Mouse (Mus musculus): ENCODE measurements around the gene Impg1. TPM values are rescaled to one million over a fixed set of nuclear protein-coding genes. Genes with fewer than 3 reads are reported as not detected.
A peak's percentile ranks its signal among the peaks of the same experiment; 100 is the strongest.

Gene Impg1
- total RNA-seq (2012; rRNA removed) (not detected in 2 replicates), polyA plus RNA-seq (2012; ENCODE audit: insufficient read depth in 1 of 2, insufficient read length in 2 of 2, low read depth in 1 of 2, low replicate concordance in 2 of 2, missing spikeins in 1 of 2) (not detected)

DNA sequence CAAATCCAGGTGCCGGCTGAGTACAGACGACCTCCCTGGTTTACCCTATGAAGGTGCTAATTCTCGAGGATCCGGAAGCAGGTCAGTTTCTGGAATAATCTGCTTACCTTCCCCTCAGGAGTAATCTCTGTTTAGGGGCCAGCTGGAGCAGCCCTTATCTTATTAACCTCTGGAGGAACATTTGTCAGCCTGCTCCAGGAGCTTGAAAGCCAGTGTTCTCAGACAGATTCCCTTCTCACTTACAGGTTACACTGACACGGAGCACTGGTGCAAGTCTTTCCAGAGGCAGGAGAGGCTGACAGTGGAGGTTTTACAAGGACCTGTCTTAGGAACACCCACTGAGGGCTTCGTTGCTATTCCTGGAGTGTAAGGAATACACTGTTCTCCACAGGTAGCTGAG lies at the start of gene Impg1:
Gene Impg1 (minus strand): TSS at position 101 of the 400 bp plus-strand sequence.
- no peaks in the 10 kb centered on the region for H3K36me3 ChIP-seq (ENCODE audit: control insufficient read depth in 1 of 2, insufficient read depth in 2 of 2, low read length in 2 of 2)
- H3K4me1 ChIP-seq (ENCODE audit: control insufficient read depth in 1 of 2, insufficient read depth in 2 of 2, low read length in 2 of 2): no peaks in the 10 kb centered on the region
- DNase-seq (ENCODE audit: low read depth, low spot score): no peak
- H3K27me3 ChIP-seq (ENCODE audit: control insufficient read depth in 1 of 2, insufficient read depth in 2 of 2, low read length in 2 of 2): no peaks in the 10 kb centered on the region
- no peak within 1 kb of the TSS for H3K9ac ChIP-seq (ENCODE audit: control insufficient read depth, low read depth, low read length, poor library complexity, severe bottlenecking)
- no peak within 1 kb of the TSS for H3K4me3 ChIP-seq (ENCODE audit: control insufficient read depth in 1 of 2, insufficient read depth in 1 of 2, low read depth in 2 of 2, low read length in 2 of 2)
- no peaks in the 10 kb centered on the region for H3K9me3 ChIP-seq (replicated peaks; ENCODE audit: insufficient read depth, low read length)
- TF ChIP-seq MXI1 (IDR thresholded peaks at IDR 0.05; ENCODE audit: low read depth, low read length) (no peak), UBTF (IDR thresholded peaks at IDR 0.05; ENCODE audit: borderline replicate concordance, insufficient read depth, low read depth, low read length) (no peak), TAL1 (IDR thresholded peaks at IDR 0.05; ENCODE audit: low read length) (no peak), ELF1 (IDR thresholded peaks at IDR 0.05; ENCODE audit: low read depth, low read length) (no peak), ZNF384 (IDR thresholded peaks at IDR 0.05; ENCODE audit: low read depth, low read length) (no peak), MEF2A (IDR thresholded peaks at IDR 0.05; ENCODE audit: extremely low read depth, insufficient replicate concordance, low read depth, low read length, poor library complexity, severe bottlenecking) (no peak), ZKSCAN1 (IDR thresholded peaks at IDR 0.05; ENCODE audit: low read depth, low read length) (no peak), ETS1 (IDR thresholded peaks at IDR 0.05; ENCODE audit: low read depth, low read length) (no peak), TCF12 (IDR thresholded peaks at IDR 0.05; ENCODE audit: low read depth, low read length) (no peak), CTCF (IDR thresholded peaks at IDR 0.05 in 2 of 3, conservative IDR thresholded peaks at IDR 0.05 in 1 of 3; ENCODE audit: control insufficient read depth in 1 of 3, insufficient read depth in 1 of 3, low read depth in 2 of 3, low read length in 3 of 3, poor library complexity in 1 of 3, severe bottlenecking in 1 of 3) (no peak), TBP (IDR thresholded peaks at IDR 0.05; ENCODE audit: low read depth, low read length) (no peak), POLR2A (IDR thresholded peaks at IDR 0.05; ENCODE audit: control insufficient read depth in 1 of 2, insufficient read depth in 1 of 2, low read depth in 1 of 2, low read length in 2 of 2, poor library complexity in 1 of 2) (no peak), POLR2AphosphoS5 (IDR thresholded peaks at IDR 0.05; ENCODE audit: borderline replicate concordance, low read depth, low read length) (no peak), HCFC1 (IDR thresholded peaks at IDR 0.05; ENCODE audit: low read depth, low read length) (no peak), MAX (IDR thresholded peaks at IDR 0.05; ENCODE audit: low read length) (no peak)
- H3K27ac ChIP-seq (ENCODE audit: control insufficient read depth, low read depth, low read length): no peak within 1 kb of the TSS
- no peaks in the 10 kb centered on the region for H3K79me2 ChIP-seq (ENCODE audit: control insufficient read depth, insufficient read depth, low read length, poor library complexity)

- H3K9ac ChIP-seq (ENCODE audit: control insufficient read depth, low read depth, low read length, poor library complexity, severe bottlenecking): no peak overlapping the region
- H3K4me1 ChIP-seq (ENCODE audit: control insufficient read depth in 1 of 2, insufficient read depth in 2 of 2, low read length in 2 of 2): no peaks in the 10 kb centered on the region
- no peaks in the 10 kb centered on the region; a peak in 1 of 4 replicates for H3K36me3 ChIP-seq (ENCODE audit: control insufficient read depth in 1 of 2, insufficient read depth in 2 of 2, low read length in 2 of 2)
- DNase-seq (ENCODE audit: low read depth, low spot score): peak; percentile 3
- H3K27me3 ChIP-seq (ENCODE audit: control insufficient read depth in 1 of 2, insufficient read depth in 2 of 2, low read length in 2 of 2): no peaks in the 10 kb centered on the region
- no peak overlapping the region for H3K27ac ChIP-seq (ENCODE audit: control insufficient read depth, low read depth, low read length)
- TF ChIP-seq ZC3H11A (IDR thresholded peaks at IDR 0.05; ENCODE audit: low read depth, low read length) (no peak), CTCF (IDR thresholded peaks at IDR 0.05 in 2 of 3, conservative IDR thresholded peaks at IDR 0.05 in 1 of 3; ENCODE audit: control insufficient read depth in 1 of 3, insufficient read depth in 1 of 3, low read depth in 2 of 3, low read length in 3 of 3, poor library complexity in 1 of 3, severe bottlenecking in 1 of 3) (no peak), TAL1 (IDR thresholded peaks at IDR 0.05; ENCODE audit: low read length) (no peak), ZNF384 (IDR thresholded peaks at IDR 0.05; ENCODE audit: low read depth, low read length) (no peak), SIN3A (IDR thresholded peaks at IDR 0.05; ENCODE audit: low read length) (no peak), MYB (IDR thresholded peaks at IDR 0.05; ENCODE audit: low read depth, low read length) (no peak), ELF1 (IDR thresholded peaks at IDR 0.05; ENCODE audit: low read depth, low read length) (no peak), EP300 (IDR thresholded peaks at IDR 0.05; ENCODE audit: low read depth in 1 of 2, low read length in 2 of 2) (no peak), MAZ (IDR thresholded peaks at IDR 0.05; ENCODE audit: low read depth, low read length) (no peak), CHD1 (IDR thresholded peaks at IDR 0.05; ENCODE audit: low read depth, low read length) (no peak), SMC3 (IDR thresholded peaks at IDR 0.05; ENCODE audit: low read depth, low read length) (no peak), USF1 (IDR thresholded peaks at IDR 0.05; ENCODE audit: low read depth, low read length) (no peak), JUND (IDR thresholded peaks at IDR 0.05; ENCODE audit: low read depth, low read length) (no peak), ZMIZ1 (IDR thresholded peaks at IDR 0.05; ENCODE audit: low read depth, low read length) (no peak), RCOR1 (IDR thresholded peaks at IDR 0.05; ENCODE audit: low read depth, low read length) (no peak), NRF1 (IDR thresholded peaks at IDR 0.05; ENCODE audit: insufficient read depth, low read depth, low read length, poor library complexity, severe bottlenecking) (no peak), MYC (IDR thresholded peaks at IDR 0.05; ENCODE audit: low read depth, low read length) (no peak), MAX (IDR thresholded peaks at IDR 0.05; ENCODE audit: low read length) (no peak), KAT2A (conservative IDR thresholded peaks at IDR 0.05; ENCODE audit: low read depth, low read length) (no peak)
- no peak overlapping the region for H3K4me3 ChIP-seq (ENCODE audit: control insufficient read depth in 1 of 2, insufficient read depth in 1 of 2, low read depth in 2 of 2, low read length in 2 of 2)
- H3K9me3 ChIP-seq (replicated peaks; ENCODE audit: insufficient read depth, low read length): no peaks in the 10 kb centered on the region
- no peaks in the 10 kb centered on the region for H3K79me2 ChIP-seq (ENCODE audit: control insufficient read depth, insufficient read depth, low read length, poor library complexity)
Observed at GRCm38 (mm10) chr9:80509464-80510153, 44.3 kb upstream of the Impg1 start.
